Mouse (Mus musculus): ENCODE measurements at regions not wholly inside any gene's neighbourhood (a gene's known extent, or its start where the extent isn't known, plus 50 kb on each side); places are given as distances from the start of the nearest gene placed in this dataset.

DNA sequence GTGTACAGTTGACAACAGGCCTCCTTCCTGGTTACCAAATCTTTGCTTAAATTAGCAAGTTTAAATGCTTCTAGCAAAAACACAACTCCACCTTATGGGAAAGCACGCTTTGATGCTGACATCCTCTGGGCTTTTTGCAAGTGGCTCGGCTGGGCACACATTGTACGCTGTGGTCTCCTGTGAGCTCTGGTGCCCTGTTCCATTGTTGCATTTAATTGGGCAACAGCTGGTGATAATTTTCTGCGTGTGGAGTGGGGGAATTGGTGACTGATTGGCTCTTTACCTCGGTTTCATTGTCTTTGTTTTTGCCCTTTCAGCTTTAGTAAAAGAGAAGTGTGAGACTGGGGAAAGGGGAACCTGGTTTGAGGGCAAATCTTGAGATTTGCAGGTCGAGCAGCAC is 447.3 kb upstream of the Id2 start:
- no peak for TF ChIP-seq CTCF (IDR thresholded peaks at IDR 0.05; ENCODE audit: low read depth, low read length)
- no peak for TF ChIP-seq POLR2A (IDR thresholded peaks at IDR 0.05; ENCODE audit: borderline replicate concordance, low read depth, low read length)

All from bone marrow macrophage, adult 2 months (primary cell).